Mouse (Mus musculus): ENCODE results near the gene Usp12.

- no peak for TF ChIP-seq CTCF (IDR thresholded peaks at IDR 0.05; ENCODE audit: borderline replicate concordance, insufficient read depth, low read length)
- TF ChIP-seq POLR2A (IDR thresholded peaks at IDR 0.05; ENCODE audit: low read depth, low read length), result no peak
Measured at GRCm38 (mm10) chr5:146704241-146704640, 90.6 kb downstream of the Usp12 start.
